Mouse (Mus musculus) megakaryocyte, embryonic 14.5 days (primary cell): ENCODE measurements around the gene Nox3.

Experiments
- FLI1 ChIP-seq: IDR thresholded peaks from 2 replicates; pipeline ENCODE4 v1.6.1; 2012; ENCODE audit warnings: low read length, inconsistent platforms, mixed read lengths
- GATA1 ChIP-seq: IDR thresholded peaks from 3 replicates; pipeline ENCODE4 v1.6.1; 2012; ENCODE audit warnings: mixed read lengths, low read length, inconsistent platforms, borderline replicate concordance

DNA sequence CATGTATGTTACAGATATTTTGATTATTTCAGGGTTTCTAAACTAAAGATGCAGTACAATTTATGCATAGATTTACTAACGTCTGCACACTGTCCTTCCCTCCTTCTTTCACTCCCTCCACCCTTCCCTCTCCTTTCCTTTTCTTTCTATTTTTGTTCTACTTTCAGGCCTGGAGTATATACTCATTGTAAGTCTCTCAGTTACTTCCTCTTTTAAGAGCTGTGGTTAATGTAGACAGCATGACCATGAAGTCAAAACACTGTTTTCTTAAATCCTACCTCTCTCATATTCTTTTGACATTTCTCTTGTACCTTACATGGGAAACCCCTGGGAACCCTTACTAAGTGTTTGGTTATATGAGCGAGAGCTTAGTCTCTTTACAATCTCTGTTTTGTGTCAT is 48.3 kb upstream of the Nox3 start:
- no peak for TF ChIP-seq GATA1
- TF ChIP-seq FLI1 = no peak
